Mouse (Mus musculus): ENCODE measurements around the gene Krt82. TPM values are rescaled to one million over a fixed set of nuclear protein-coding genes. Genes with fewer than 3 reads are reported as not detected.
"Not testable (repeated sequence)": the region's sequence is repeated elsewhere in the genome, so short reads cannot be mapped to it uniquely, and the experiment has no call there.

Gene Krt82
- polyA plus RNA-seq, 1 experiment, result 0.05 TPM

DNA sequence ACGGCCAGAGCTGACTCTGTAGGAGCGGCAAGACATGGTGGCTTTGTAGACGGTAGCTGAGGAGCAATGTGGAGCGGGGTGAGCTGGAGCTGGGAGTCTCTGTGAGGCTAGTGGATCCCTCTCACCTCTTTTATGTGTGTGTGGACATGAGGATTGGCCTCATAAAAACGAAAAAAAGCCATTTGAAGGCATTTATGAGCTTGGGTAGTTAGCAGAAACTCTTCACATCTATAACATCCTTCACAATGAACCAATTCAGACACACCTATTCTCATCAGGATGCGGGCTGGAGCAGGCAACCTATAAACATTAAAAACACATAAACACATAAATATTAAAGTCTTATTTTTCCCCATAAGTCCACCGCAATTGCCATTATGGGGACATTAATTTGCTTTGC is 17.7 kb downstream of the Krt82 start, which contains the start of gene Krt84:
Gene Krt84, minus strand, starts transcription at position 101 of the 400 bp plus-strand sequence.
- WGBS, result 82% methylated on average over 7 of the region's 7 CpGs
- no peak for TF ChIP-seq POLR2A (IDR thresholded peaks at IDR 0.05; ENCODE audit: control insufficient read depth, extremely low read depth, insufficient read depth, low read length, poor library complexity)
- TF ChIP-seq CTCF (IDR thresholded peaks at IDR 0.05; ENCODE audit: borderline replicate concordance, control insufficient read depth, extremely low read depth, insufficient read depth, low read length, poor library complexity), result no peak
- H3K27ac ChIP-seq (ENCODE audit: control insufficient read depth, insufficient read depth, low read length), result no peak within 1 kb of the TSS
- H3K27me3 ChIP-seq (ENCODE audit: control insufficient read depth, insufficient read depth, low read length), result no peaks in the 10 kb centered on the region
- H3K4me3 ChIP-seq (ENCODE audit: control insufficient read depth, insufficient read depth, low read length), result no peak within 1 kb of the TSS
- no peak for DNase-seq
- no peaks in the 10 kb centered on the region for H3K36me3 ChIP-seq (ENCODE audit: control insufficient read depth, insufficient read depth, low read length)
- H3K4me1 ChIP-seq (replicated peaks; ENCODE audit: control insufficient read depth, insufficient read depth, low read length), result no peaks in the 10 kb centered on the region

DNA sequence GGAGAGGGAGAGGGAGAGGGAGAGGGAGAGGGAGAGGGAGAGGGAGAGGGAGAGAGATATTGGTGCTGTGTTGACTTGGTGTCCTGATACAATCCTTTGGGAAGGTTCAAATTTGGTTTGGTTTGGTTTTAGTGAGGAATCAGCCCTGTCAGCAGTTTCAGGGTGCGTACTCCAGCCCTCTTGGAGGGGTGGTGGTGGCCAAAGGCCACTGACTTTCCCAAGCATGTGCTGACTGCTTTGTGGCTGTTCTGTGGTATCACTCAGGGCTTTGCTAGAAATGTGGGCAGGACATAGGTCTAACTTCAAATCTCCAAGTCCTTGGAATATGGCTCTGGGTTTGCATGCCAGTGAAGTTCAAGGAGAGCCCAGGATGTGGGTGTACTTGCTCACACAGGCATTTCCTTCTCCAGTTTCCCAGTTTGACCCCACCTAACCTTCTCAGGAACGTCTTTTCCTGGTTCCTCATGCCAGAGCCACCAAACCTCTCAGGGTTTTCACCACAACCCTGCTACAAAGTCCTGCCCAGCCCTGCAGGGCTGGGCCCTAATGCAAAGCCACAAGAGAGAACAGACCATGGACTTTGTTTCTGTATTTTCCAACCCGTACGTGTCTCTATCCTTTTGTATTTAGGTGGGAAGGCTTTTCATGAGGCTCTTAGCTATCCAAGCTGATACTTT is 27.8 kb downstream of the Krt82 start:
- DNase-seq, result no peak
- no peak for TF ChIP-seq CTCF (IDR thresholded peaks at IDR 0.05; ENCODE audit: borderline replicate concordance, control insufficient read depth, extremely low read depth, insufficient read depth, low read length, poor library complexity)
- no peak for TF ChIP-seq POLR2A (IDR thresholded peaks at IDR 0.05; ENCODE audit: control insufficient read depth, extremely low read depth, insufficient read depth, low read length, poor library complexity)
- 52% methylated on average over 4 of the region's 4 CpGs for WGBS
- Histone ChIP-seq H3K4me1 (replicated peaks; ENCODE audit: control insufficient read depth, insufficient read depth, low read length) (no peaks in the 10 kb centered on the region), H3K27me3 (ENCODE audit: control insufficient read depth, insufficient read depth, low read length) (no peaks in the 10 kb centered on the region), H3K27ac (ENCODE audit: control insufficient read depth, insufficient read depth, low read length) (no peak overlapping the region), H3K36me3 (ENCODE audit: control insufficient read depth, insufficient read depth, low read length) (no peaks in the 10 kb centered on the region), H3K4me3 (ENCODE audit: control insufficient read depth, insufficient read depth, low read length) (no peak overlapping the region)

DNA sequence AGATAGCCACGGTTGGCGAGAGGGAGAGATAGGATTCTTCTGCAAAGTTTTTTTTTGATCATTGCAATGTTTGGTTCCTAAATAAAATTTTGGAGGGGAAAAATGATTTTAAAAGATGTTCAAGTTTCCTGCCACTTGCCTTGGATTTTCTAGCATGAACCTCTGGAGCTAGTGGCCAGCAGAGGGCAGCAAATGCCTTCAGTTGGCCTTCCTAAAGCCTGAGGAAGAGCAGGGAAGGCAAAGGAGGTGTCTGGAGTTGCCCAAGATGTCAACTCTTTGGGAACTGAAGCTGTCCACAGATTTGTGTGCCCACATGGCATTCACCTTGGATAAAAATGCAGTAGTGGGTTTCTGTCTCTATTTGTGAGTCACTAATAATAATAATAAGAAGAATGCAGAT is 30.7 kb downstream of the Krt82 start:
- Histone ChIP-seq H3K27me3 (ENCODE audit: control insufficient read depth, insufficient read depth, low read length) (no peaks in the 10 kb centered on the region), H3K4me1 (replicated peaks; ENCODE audit: control insufficient read depth, insufficient read depth, low read length) (no peaks in the 10 kb centered on the region), H3K27ac (ENCODE audit: control insufficient read depth, insufficient read depth, low read length) (no peak overlapping the region), H3K36me3 (ENCODE audit: control insufficient read depth, insufficient read depth, low read length) (no peaks in the 10 kb centered on the region), H3K4me3 (ENCODE audit: control insufficient read depth, insufficient read depth, low read length) (no peak overlapping the region)
- peak; percentile 47 for DNase-seq
- 28% methylated on average over 2 of the region's 2 CpGs for WGBS
- TF ChIP-seq POLR2A (IDR thresholded peaks at IDR 0.05; ENCODE audit: control insufficient read depth, extremely low read depth, insufficient read depth, low read length, poor library complexity) (no peak), CTCF (IDR thresholded peaks at IDR 0.05; ENCODE audit: borderline replicate concordance, control insufficient read depth, extremely low read depth, insufficient read depth, low read length, poor library complexity) (no peak)

DNA sequence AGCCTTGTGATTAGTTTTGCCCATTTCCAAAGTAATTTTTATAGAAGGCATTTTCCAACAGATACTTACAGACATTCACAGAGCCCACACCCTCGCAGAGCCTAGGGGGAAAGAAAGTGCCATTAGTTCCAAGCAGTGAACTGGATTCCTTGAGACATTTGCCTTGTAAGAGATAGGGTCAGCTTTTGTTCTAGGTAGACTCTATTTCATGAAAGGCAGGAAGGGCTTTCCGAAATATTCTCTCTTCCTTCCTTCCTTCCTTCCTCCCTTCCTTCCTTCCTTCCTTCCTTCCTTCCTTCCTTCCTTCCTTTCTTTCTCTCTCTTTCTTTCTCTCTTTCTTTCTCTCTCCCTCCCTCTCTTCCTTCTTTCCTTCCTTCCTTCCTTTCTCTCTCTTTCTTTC is 33.3 kb downstream of the Krt82 start, which contains the start of gene Gm49425:
Gene Gm49425, minus strand, starts transcription at position 101 of the 400 bp plus-strand sequence.
- not testable (repeated sequence) for H3K4me3 ChIP-seq (ENCODE audit: control insufficient read depth, insufficient read depth, low read length); DNase-seq; H3K27ac ChIP-seq (ENCODE audit: control insufficient read depth, insufficient read depth, low read length); H3K4me1 ChIP-seq (replicated peaks; ENCODE audit: control insufficient read depth, insufficient read depth, low read length); H3K27me3 ChIP-seq (ENCODE audit: control insufficient read depth, insufficient read depth, low read length); H3K36me3 ChIP-seq (ENCODE audit: control insufficient read depth, insufficient read depth, low read length)
- 76% methylated on average over 2 of the region's 2 CpGs for WGBS

DNA sequence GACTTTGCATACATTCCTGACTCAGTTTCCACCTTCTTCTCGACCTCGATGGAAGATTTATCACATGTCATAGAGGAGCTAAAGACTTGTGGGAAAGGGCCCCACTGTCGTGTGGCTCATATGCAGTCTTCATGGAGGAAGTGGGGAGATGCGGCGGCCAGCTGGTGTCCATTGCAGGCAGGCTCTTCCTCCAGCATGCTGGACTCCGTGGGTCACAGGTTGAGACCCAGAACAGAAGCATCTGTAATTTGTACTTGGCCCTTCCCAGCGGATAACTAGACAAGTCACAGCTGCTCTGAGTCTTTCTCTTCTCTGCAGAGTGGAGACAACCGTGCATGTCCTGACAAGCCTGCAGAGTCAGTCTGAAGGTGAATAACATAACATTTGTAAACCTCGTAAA is 42.2 kb downstream of the Krt82 start:
- WGBS, result 73% methylated on average over 9 of the region's 9 CpGs

DNA sequence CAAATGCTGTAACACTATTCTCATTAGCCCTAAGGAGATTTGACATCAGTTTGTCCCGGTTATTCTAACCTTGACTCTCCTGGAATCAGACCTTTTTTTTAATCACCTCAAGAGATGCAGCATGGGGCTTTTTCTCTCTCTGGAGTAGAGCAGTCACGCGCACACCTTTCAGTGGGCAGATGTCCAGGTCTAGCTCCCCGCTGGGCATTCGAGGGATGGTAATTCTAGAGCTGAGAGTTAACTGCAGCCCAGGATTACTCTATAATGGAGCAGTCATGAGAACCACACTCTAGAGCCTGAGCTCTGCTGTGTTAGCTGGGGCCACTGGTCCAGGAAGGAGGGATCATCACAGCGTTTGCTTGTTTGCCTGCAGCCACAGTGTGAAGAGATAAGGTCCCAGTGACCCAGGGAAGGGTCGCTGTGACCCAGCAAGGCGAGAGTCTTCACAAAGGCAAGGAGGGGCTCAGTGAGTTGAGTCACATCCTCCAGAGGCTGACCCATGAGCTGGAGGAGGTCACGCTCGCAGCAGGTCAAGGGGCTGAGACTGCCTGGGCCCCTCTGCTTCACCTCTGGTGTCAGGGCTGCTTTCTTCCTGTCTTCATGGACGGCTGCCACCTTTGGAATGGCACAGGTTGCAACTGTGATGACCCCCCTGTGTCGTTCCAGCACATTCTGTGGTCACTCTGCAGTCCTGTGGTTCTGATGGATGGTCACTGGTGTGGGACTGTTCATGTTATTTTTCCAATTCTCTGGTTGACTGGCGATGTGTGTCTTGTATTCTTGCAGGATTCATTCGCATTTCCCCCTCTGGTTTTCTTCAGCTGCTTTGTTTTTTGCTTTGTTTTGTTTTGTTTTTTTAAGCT is 43.3 kb downstream of the Krt82 start:
- Histone ChIP-seq H3K36me3 (ENCODE audit: control insufficient read depth, insufficient read depth, low read length) (no peaks in the 10 kb centered on the region), H3K27ac (ENCODE audit: control insufficient read depth, insufficient read depth, low read length) (no peak overlapping the region), H3K4me1 (replicated peaks; ENCODE audit: control insufficient read depth, insufficient read depth, low read length) (no peaks in the 10 kb centered on the region), H3K4me3 (ENCODE audit: control insufficient read depth, insufficient read depth, low read length) (no peak overlapping the region), H3K27me3 (ENCODE audit: control insufficient read depth, insufficient read depth, low read length) (no peaks in the 10 kb centered on the region)
- WGBS, result 77% methylated on average over 14 of the region's 14 CpGs
- TF ChIP-seq POLR2A (IDR thresholded peaks at IDR 0.05; ENCODE audit: control insufficient read depth, extremely low read depth, insufficient read depth, low read length, poor library complexity) (no peak), CTCF (IDR thresholded peaks at IDR 0.05; ENCODE audit: borderline replicate concordance, control insufficient read depth, extremely low read depth, insufficient read depth, low read length, poor library complexity) (no peak)
- DNase-seq, result no peak

More for the DNA sequence above, 42.2 kb downstream of the Krt82 start:
- Histone ChIP-seq H3K36me3 (ENCODE audit: control insufficient read depth, insufficient read depth, low read length) (no peaks in the 10 kb centered on the region), H3K4me1 (replicated peaks; ENCODE audit: control insufficient read depth, insufficient read depth, low read length) (no peaks in the 10 kb centered on the region), H3K4me3 (ENCODE audit: control insufficient read depth, insufficient read depth, low read length) (no peak overlapping the region), H3K27ac (ENCODE audit: control insufficient read depth, insufficient read depth, low read length) (no peak overlapping the region), H3K27me3 (ENCODE audit: control insufficient read depth, insufficient read depth, low read length) (no peaks in the 10 kb centered on the region)
- TF ChIP-seq CTCF (IDR thresholded peaks at IDR 0.05; ENCODE audit: borderline replicate concordance, control insufficient read depth, extremely low read depth, insufficient read depth, low read length, poor library complexity) (no peak), POLR2A (IDR thresholded peaks at IDR 0.05; ENCODE audit: control insufficient read depth, extremely low read depth, insufficient read depth, low read length, poor library complexity) (no peak)
- no peak for DNase-seq
